Comparison of ENCODE assay signal across 21 mouse cellular contexts in genomic region chr11:60548112-60548511, GRCm38 (mm10). TPM values are rescaled to one million over a fixed set of nuclear protein-coding genes. Genes with fewer than 3 reads are reported as not detected.
DNase-seq lines count a peak whose midpoint lies in the region; ATAC-seq lines count a peak whose summit lies in the region.
"Had no signal": no experiment of that assay in that cellular context is flagged by ENCODE, and none has a peak within 500 bp of the region (broad histone marks: within the 10 kb centered on the region; RNA-seq: fewer than 3 reads in every experiment).

No protein-coding gene starts in this region.

- H3K4me3 ChIP-seq in heart, embryonic 12.5 days: no peak overlapping the region
- no peak overlapping the region for H3K4me3 ChIP-seq in midbrain, embryonic 11.5 days (ENCODE audit: low read depth, low read length)
- H3K4me3 ChIP-seq in midbrain, embryonic 14.5 days (replicated peaks; ENCODE audit: low read depth, low read length): no peak overlapping the region
- H3K4me3 ChIP-seq: embryonic facial prominence, embryonic 15.5 days; erythroblast, embryonic 14.5 days; forebrain, embryonic 10.5 days; hindbrain, embryonic 10.5 days; intestine, embryonic 15.5 days had no signal

- WGBS in heart, embryonic 12.5 days: 54% methylated on average over 3 of the region's 3 CpGs
- WGBS in midbrain, embryonic 11.5 days: 93% methylated on average over 3 of the region's 3 CpGs
- WGBS in midbrain, embryonic 14.5 days: 97% methylated on average over 3 of the region's 3 CpGs

- H3K4me1 ChIP-seq in heart, embryonic 12.5 days (replicated peaks): peaks cover 50% of the 10 kb centered on the region
- peaks cover 6% of the 10 kb centered on the region for H3K4me1 ChIP-seq in midbrain, embryonic 11.5 days (ENCODE audit: control insufficient read depth, insufficient read depth, low read length)
- H3K4me1 ChIP-seq in midbrain, embryonic 14.5 days (ENCODE audit: control insufficient read depth, insufficient read depth, low read length): 0 out of 2 replicates have a peak, but pooled peaks cover 9% of the 10 kb centered on the region

- H3K9me3 ChIP-seq in heart, embryonic 12.5 days (replicated peaks): no peaks in the 10 kb centered on the region
- no peaks in the 10 kb centered on the region for H3K9me3 ChIP-seq in midbrain, embryonic 11.5 days (ENCODE audit: control insufficient read depth, low read length)
- no peaks in the 10 kb centered on the region for H3K9me3 ChIP-seq in midbrain, embryonic 14.5 days (ENCODE audit: control insufficient read depth, low read length)
- H3K9me3 ChIP-seq: embryonic facial prominence, embryonic 15.5 days; forebrain, embryonic 10.5 days; hindbrain, embryonic 10.5 days; intestine, embryonic 15.5 days had no signal

- H3K36me3 ChIP-seq in heart, embryonic 12.5 days: peaks cover 60% of the 10 kb centered on the region
- peaks cover 11% of the 10 kb centered on the region; the same call in 1 of the 2 replicates for H3K36me3 ChIP-seq in midbrain, embryonic 11.5 days (ENCODE audit: control insufficient read depth, insufficient read depth, low read length)
- peaks cover 47% of the 10 kb centered on the region for H3K36me3 ChIP-seq in midbrain, embryonic 14.5 days (ENCODE audit: control insufficient read depth, insufficient read depth, low read length)

- no peaks in the 10 kb centered on the region for H3K27me3 ChIP-seq in heart, embryonic 12.5 days (replicated peaks)
- H3K27me3 ChIP-seq in midbrain, embryonic 11.5 days (ENCODE audit: control insufficient read depth, insufficient read depth, low read length): no peaks in the 10 kb centered on the region
- H3K27me3 ChIP-seq in midbrain, embryonic 14.5 days (ENCODE audit: control insufficient read depth, insufficient read depth, low read length): no peaks in the 10 kb centered on the region
- H3K27me3 ChIP-seq: embryonic facial prominence, embryonic 15.5 days; intestine, embryonic 15.5 days had no signal

- no peak overlapping the region for H3K9ac ChIP-seq in heart, embryonic 12.5 days
- H3K9ac ChIP-seq in midbrain, embryonic 11.5 days (ENCODE audit: low read length): no peak overlapping the region
- H3K9ac ChIP-seq in midbrain, embryonic 14.5 days (replicated peaks; ENCODE audit: low read length): no peak overlapping the region
- H3K9ac ChIP-seq: embryonic facial prominence, embryonic 15.5 days; hindbrain, embryonic 14.5 days; intestine, embryonic 15.5 days had no signal

- H3K27ac ChIP-seq in heart, embryonic 12.5 days (ENCODE audit: poor library complexity, severe bottlenecking): peak overlapping the region; percentile 70
- H3K27ac ChIP-seq in midbrain, embryonic 11.5 days (ENCODE audit: low read depth, low read length): no peak overlapping the region
- H3K27ac ChIP-seq in midbrain, embryonic 14.5 days (replicated peaks; ENCODE audit: low read depth, low read length): no peak overlapping the region
- H3K27ac ChIP-seq: embryonic facial prominence, embryonic 15.5 days; forebrain, embryonic 10.5 days; hindbrain, embryonic 10.5 days; hindbrain, embryonic 14.5 days; intestine, embryonic 15.5 days had no signal

- H3K4me2 ChIP-seq in heart, embryonic 12.5 days: peak overlapping the region; percentile 42
- no peak overlapping the region for H3K4me2 ChIP-seq in midbrain, embryonic 11.5 days
- no peak overlapping the region for H3K4me2 ChIP-seq in midbrain, embryonic 14.5 days (ENCODE audit: low read length)
- H3K4me2 ChIP-seq: embryonic facial prominence, embryonic 15.5 days; hindbrain, embryonic 14.5 days; intestine, embryonic 15.5 days had no signal

- ATAC-seq in heart, embryonic 12.5 days (ENCODE audit: insufficient number of reproducible peaks, low FRiP score): no peak
- ATAC-seq in midbrain, embryonic 11.5 days (ENCODE audit: low FRiP score): no peak
- no peak for ATAC-seq in midbrain, embryonic 14.5 days (ENCODE audit: low FRiP score, low TSS enrichment)
- ATAC-seq: forebrain, embryonic 14.5 days; intestine, embryonic 15.5 days had no signal

- peak; percentile 45 for DNase-seq in heart, adult 11 months
- DNase-seq in heart, adult 18-20 months: no peak
- no peak for DNase-seq in heart, adult 8-10 months (ENCODE audit: low spot score)
- peak; percentile 23 for DNase-seq in midbrain, embryonic 11.5 days (ENCODE audit: low spot score, missing footprints)
- DNase-seq in midbrain, embryonic 14.5 days: no peak
- DNase-seq in lung, postnatal 4 days: no peak
- DNase-seq: adrenal gland, postnatal 10 days; cerebellum, adult 11 months; cerebellum, adult 8-10 months; cerebellum, postnatal 14 days; embryo, embryonic 11 days; gastrocnemius, postnatal 36 days; kidney, adult 18-20 months had no signal

RNA-seq across cellular contexts. Expression of gene Alkbh5, which starts 11.9 kb away (rescaled TPM):
- total RNA-seq in heart, adult 18-20 months (2021): 10 to 100 TPM; 77.6 to 82.0 TPM
- polyA plus RNA-seq in heart, embryonic 12.5 days (2016; fragmentation: Nextera tagmentation; extraction: Ambion mirVana): 41.8 and 44.6 TPM in 2 replicates
- 10 to 100 TPM; 81.3 to 88.8 (median 82.6) TPM for total RNA-seq in heart, adult 8-10 months (2022)
- polyA plus RNA-seq in midbrain, embryonic 11.5 days (2014; fragmentation: Nextera tagmentation; extraction: Ambion mirVana): 33.9 and 35.4 TPM in 2 replicates
- 21.4 and 24.0 TPM in 2 replicates for polyA plus RNA-seq in midbrain, embryonic 14.5 days (2014; fragmentation: Nextera tagmentation; extraction: Ambion mirVana)

Comparison
In these comparisons a context has a peak if more than half of its experiments do, and no peak if none do; other contexts are left out.
1. DNase-seq: peak in heart, adult 11 months (single experiment) and midbrain, embryonic 11.5 days (single experiment); none in heart, adult 18-20 months (0 of 2), heart, adult 8-10 months (single experiment), midbrain, embryonic 14.5 days (single experiment) and lung, postnatal 4 days (0 of 2).